Mouse (Mus musculus) limb, embryonic 13.5 days (tissue): ENCODE measurements around the gene Bahcc1. TPM values are rescaled to one million over a fixed set of nuclear protein-coding genes. Genes with fewer than 3 reads are reported as not detected.
A peak's percentile ranks its signal among the peaks of the same experiment; 100 is the strongest.

ENCODE experiments used
- ATAC-seq: fragments of 200-750 bp; cut with Nextera tagmentation; 2 replicates; pipeline ENCODE4 v1.8.0; 2017; ENCODE audit warnings: low read depth, moderate number of reproducible peaks, moderate TSS enrichment; ENCODE audit not compliant: low FRiP score
- H3K27ac ChIP-seq: fragments of 300-500 bp; sonication (generic); 2 replicates; pipeline ENCODE4 v1.5.1; 2015; ENCODE audit warnings: inconsistent platforms, mild to moderate bottlenecking, moderate library complexity
- H3K27me3 ChIP-seq: fragments of 300-500 bp; sonication (generic); 2 replicates; pipeline ENCODE4 v1.6.1; 2015; ENCODE audit warnings: mild to moderate bottlenecking, inconsistent platforms
- H3K36me3 ChIP-seq: fragments of 300-500 bp; sonication (generic); 2 replicates; pipeline ENCODE4 v1.6.1; 2015; ENCODE audit warnings: inconsistent platforms, mild to moderate bottlenecking, moderate library complexity
- H3K4me1 ChIP-seq: fragments of 300-500 bp; sonication (generic); 2 replicates; pipeline ENCODE4 v1.6.1; 2015; ENCODE audit warnings: inconsistent platforms
- H3K4me2 ChIP-seq: fragments of 300-500 bp; sonication (generic); replicated peaks from 2 replicates; pipeline ENCODE4 v1.6.1; 2015; ENCODE audit warnings: inconsistent platforms, mild to moderate bottlenecking, moderate library complexity
- H3K4me3 ChIP-seq: fragments of 300-500 bp; sonication (generic); 2 replicates; pipeline ENCODE4 v1.5.1; 2015; ENCODE audit warnings: moderate library complexity, mild to moderate bottlenecking, inconsistent platforms
- H3K9ac ChIP-seq: fragments of 300-500 bp; sonication (generic); 2 replicates; pipeline ENCODE4 v1.6.1; 2015; ENCODE audit warnings: mild to moderate bottlenecking, inconsistent platforms
- H3K9me3 ChIP-seq: fragments of 300-500 bp; sonication (generic); 2 replicates; pipeline ENCODE4 v1.6.1; 2016; ENCODE audit warnings: inconsistent platforms
- WGBS: fragments of 180-500 bp; shearing (Covaris S2); methylation state at CpG from one replicate; pipeline ENCODE4 v1.1.7; 2015; 5-methylcytosine and 5-hydroxymethylcytosine counted together
- polyA plus RNA-seq: library from polyadenylated mRNA; unstranded; fragments of >200 nt; fragmentation: Nextera tagmentation; extraction: Ambion mirVana; gene quantifications from 2 replicates; pipeline ENCODE4 v1.2.1, GENCODE M21; 2015

Bahcc1 gene
- polyA plus RNA-seq, 1 experiment from 2014 or later: 12.7 TPM

DNA sequence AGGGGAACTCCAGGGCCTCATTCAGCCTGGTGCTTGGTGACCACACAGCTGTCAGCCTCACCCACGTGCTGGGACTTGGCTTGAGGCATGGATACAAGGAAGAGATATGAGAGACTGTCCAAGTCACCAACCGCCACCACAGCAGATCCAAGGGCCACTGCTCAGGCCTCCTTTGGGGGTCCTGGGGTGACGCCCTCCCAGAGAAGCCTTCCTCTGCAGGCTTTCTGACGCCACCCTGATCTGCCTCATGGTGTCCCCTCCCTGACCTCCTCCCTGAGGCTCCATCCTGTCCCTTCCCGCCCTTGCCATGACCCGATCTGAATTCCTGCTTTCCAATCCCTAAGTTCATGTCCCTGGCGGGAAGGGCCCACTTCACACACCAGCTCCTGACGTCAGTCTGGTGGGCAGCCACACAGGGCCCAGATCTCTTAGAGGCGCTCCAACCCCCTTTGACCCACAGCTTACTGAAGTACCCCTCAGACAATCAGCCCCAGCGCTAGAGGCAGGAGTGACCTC lies 17.0 kb upstream of the Bahcc1 start:
- H3K9me3 ChIP-seq: peaks cover 11% of the 10 kb centered on the region; the same call in 1 of the 2 replicates
- peaks cover 39% of the 10 kb centered on the region for H3K4me1 ChIP-seq
- H3K4me2 ChIP-seq: no peak overlapping the region
- H3K27ac ChIP-seq: peak overlapping the region; percentile 79; the same call in 1 of the 2 replicates
- H3K36me3 ChIP-seq: no peaks in the 10 kb centered on the region
- H3K9ac ChIP-seq: no peak overlapping the region
- ATAC-seq: no peak
- H3K4me3 ChIP-seq: no peak overlapping the region
- no peaks in the 10 kb centered on the region for H3K27me3 ChIP-seq
- WGBS: 52% methylated on average over 10 of the region's 10 CpGs

DNA sequence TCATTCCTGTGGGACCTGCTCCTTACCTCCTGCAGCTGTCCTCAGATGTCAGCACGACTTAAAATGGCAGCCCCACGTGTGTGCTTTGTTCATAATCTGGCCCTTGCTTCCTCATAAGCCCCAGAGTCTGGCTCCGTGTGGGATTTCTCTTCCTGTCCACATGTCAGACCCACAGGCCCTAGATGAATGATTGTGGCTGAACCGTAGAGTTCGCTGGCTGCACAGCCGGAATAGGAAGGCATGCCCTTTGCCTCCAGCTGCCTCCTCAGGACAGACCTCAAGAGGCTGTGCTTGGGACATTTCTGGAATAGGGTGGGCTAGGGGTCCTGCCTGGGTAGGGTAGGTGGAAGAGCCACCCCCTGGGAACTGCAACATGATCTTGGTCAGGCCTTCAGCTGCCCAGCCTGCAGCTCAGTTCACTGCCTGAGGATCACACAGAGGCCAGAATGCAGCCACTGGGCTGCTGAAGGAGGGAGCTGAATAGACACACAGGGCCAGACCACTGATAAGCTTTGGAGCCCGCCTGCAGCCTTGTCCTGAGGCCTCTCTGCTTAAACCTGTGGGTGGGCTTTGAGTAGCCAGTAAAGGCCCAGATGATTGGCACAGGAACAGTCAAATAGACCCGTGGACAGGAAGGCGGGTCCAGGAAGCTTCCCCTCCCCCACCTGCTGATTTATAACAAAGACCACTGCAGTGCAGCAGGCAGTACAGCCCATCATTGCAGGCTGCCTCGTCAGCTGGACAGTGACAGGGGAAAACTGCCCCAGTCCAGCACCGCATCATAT lies 16.0 kb upstream of the Bahcc1 start:
- Histone ChIP-seq H3K36me3 (no peaks in the 10 kb centered on the region), H3K9me3 (peaks cover 11% of the 10 kb centered on the region; the same call in 1 of the 2 replicates), H3K27ac (peak overlapping the region; percentile 79), H3K27me3 (no peaks in the 10 kb centered on the region), H3K4me1 (peaks cover 49% of the 10 kb centered on the region), H3K4me2 (peak overlapping the region; percentile 9; the same call in 1 of the 2 replicates), H3K9ac (peak overlapping the region; percentile 46), H3K4me3 (no peak overlapping the region)
- peak; percentile 61 for ATAC-seq
- 17% methylated on average over 11 of the region's 11 CpGs for WGBS

DNA sequence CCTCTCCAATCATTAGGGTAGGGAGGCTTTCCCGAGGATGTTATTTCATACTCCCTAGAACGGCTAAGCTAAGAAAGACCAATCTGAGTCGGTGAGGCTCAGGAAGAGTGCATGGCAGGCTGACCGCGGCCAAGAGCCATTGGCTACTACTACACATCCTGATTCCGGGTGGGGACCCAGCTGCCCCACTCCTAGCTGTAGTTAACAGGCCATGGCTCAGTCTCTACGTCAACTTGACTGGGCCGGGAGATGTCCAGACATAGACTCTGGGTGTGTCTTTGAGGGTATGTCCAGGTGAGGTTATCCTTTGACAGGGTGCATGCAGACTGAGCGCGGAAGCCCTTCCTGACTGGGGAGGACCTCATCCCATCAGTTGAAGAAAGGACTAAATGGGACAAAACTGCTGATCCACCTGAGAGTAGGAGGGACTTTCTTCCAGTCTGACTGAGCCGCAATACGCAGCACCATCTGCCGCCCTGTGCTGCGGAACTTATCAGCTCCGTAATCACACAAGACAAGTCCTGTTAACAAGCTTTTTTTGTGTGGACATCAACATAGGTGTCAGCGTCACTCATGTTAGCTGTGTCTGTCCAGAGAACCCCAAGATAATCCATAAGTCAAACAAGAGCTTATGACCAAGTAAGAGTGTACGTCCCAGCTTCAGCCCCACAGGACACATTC lies 14.4 kb upstream of the Bahcc1 start:
- no peak overlapping the region for H3K4me2 ChIP-seq
- H3K27me3 ChIP-seq: no peaks in the 10 kb centered on the region
- no peak for ATAC-seq
- H3K4me3 ChIP-seq: no peak overlapping the region
- peak overlapping the region; percentile 15; the same call in 1 of the 2 replicates for H3K27ac ChIP-seq
- WGBS: 90% methylated on average over 17 of the region's 17 CpGs
- no peak overlapping the region for H3K9ac ChIP-seq
- peaks cover 9% of the 10 kb centered on the region; the same call in 1 of the 2 replicates for H3K9me3 ChIP-seq
- peaks cover 60% of the 10 kb centered on the region for H3K4me1 ChIP-seq
- no peaks in the 10 kb centered on the region for H3K36me3 ChIP-seq

DNA sequence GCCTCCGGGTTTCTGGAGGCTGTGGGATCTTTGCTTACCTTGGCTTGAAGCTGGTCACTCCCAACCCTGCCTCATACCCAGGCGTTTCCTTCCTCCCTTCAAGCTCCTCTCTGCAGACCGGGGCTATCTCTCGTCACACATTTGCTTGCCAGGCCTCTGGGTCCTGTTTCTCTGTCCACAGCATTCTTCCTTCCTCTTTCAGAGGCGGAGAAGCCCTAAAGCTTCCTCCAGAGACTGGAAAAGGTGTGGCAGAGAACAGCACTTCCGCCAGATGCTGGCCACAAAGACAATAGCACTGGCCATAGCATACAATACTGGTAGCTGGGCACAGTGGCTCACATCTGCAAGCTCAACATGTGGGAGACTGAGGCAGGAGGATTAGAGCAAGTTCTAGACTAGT lies 13.8 kb upstream of the Bahcc1 start:
- peak overlapping the region; percentile 15; the same call in 1 of the 2 replicates for H3K27ac ChIP-seq

DNA sequence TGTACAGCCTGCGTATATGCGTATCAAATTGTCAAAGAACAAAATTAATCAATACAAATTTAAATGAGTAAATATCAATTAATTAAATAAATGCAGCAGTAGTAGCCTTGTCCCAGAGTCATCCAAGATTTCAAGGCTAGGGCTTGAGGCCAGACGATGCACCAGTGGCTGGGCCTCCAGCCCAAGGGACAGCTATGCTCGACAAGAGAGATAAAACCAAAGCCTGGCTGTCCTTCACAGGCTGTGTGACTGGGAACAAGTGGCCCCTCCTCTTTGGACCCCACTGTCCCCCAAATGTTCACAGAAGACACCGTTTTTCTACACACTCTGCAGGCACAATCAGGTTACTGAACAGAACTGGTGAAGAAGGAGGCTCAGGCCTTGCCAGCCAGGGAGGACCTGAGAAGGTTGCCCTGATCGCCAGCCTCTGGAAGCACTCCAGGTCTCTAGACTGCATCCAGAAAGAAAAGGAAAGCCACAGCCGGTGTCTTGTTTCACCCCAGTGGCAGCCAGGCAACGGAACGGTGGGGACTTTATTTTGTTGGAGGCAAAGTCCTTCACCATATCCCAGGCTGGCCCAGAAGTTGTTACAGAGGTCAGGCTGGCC lies 12.7 kb upstream of the Bahcc1 start:
- Histone ChIP-seq H3K36me3 (no peaks in the 10 kb centered on the region), H3K27me3 (no peaks in the 10 kb centered on the region), H3K4me1 (peaks cover 77% of the 10 kb centered on the region), H3K4me3 (no peak overlapping the region), H3K9ac (no peak overlapping the region), H3K9me3 (no peaks in the 10 kb centered on the region), H3K4me2 (peak overlapping the region; percentile 32; the same call in 1 of the 2 replicates), H3K27ac (peak overlapping the region; percentile 70; the same call in 1 of the 2 replicates)
- ATAC-seq: no peak
- WGBS: 45% methylated on average over 9 of the region's 9 CpGs

More for the DNA sequence above, 13.8 kb upstream of the Bahcc1 start:
- no peaks in the 10 kb centered on the region for H3K27me3 ChIP-seq
- H3K4me1 ChIP-seq: peaks cover 67% of the 10 kb centered on the region
- H3K4me2 ChIP-seq: no peak overlapping the region
- peaks cover 2% of the 10 kb centered on the region; the same call in 1 of the 2 replicates for H3K9me3 ChIP-seq
- no peak overlapping the region for H3K9ac ChIP-seq
- WGBS: 66% methylated on average over 6 of the region's 6 CpGs
- no peak overlapping the region for H3K4me3 ChIP-seq
- ATAC-seq: no peak
- no peaks in the 10 kb centered on the region for H3K36me3 ChIP-seq

DNA sequence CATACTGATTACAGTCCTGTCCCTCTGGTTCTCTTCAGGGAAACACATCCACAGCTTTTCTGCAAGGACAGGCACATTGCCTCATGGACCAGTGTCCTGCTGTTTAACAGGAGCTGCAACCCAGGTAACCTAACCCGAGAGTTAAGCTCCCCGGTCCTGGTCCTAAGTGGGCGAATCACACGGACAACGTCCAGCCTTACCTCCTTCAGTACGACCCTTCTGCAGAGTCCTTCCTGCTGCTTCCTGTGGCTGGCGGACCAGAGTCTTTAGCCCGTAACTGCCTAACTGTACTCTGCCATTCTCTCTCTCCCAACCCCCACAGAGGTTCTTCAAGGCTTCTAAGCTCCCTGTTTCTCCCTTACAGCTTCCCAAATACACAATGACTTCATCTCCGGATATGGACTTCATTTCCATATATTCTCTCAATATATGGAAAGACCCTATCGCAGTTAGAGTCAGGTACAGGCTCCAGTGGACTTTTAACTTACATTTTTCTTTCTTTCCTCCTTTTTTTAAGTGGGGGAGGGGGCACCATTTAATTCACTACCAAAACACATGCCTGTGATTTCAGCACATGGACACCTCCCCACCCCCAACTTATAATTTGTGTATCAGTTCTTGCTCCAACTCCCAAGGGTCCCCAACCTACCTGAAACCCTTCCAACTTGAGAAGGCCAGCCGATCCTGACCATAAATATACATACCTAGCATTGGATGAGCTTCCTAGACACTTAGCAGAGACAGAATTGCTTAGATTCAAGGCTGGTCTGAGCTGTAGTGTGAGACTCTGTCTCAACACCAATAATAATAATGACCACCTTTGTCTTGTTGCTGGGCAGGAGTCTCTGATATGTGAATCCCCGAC lies 11.6 kb upstream of the Bahcc1 start:
- H3K4me2 ChIP-seq: peak overlapping the region; percentile 32; the same call in 1 of the 2 replicates

DNA sequence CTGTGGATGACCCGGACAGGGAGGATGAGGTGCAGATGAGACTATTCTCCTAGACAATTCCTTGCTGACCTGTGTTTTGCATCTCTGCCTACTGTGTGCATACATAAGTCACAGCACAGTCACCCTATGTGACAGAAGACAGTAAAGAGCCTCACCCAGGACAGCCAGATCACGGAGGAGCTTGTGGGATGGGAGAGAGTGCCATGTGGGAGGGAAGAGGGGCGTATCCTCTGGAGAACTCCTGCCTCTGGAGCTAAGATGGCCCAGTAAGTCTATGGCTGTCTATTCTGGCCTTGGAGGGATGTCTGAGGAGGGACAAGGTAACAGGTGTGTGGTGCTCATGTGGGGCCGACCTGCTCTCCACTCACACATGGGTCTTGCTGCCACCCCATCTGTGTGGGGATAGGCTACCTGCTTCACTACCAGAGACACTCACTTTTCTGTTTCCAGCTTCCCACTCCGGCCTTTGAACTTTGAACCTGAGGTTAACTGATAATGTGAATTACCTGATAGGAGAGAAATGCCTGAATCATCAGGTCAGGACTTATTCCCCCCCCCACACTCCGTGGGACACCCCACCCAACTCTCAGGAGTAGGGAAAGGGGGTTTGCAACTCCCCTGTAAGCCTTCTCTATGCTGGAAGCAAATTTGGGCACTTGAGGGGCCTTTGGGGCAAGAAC lies 10.2 kb upstream of the Bahcc1 start:
- Histone ChIP-seq H3K4me1 (peaks cover 82% of the 10 kb centered on the region), H3K27ac (no peak overlapping the region)

More for the DNA sequence above, 11.6 kb upstream of the Bahcc1 start:
- ATAC-seq: no peak
- Histone ChIP-seq H3K9ac (peak overlapping the region; percentile 25; the same call in 1 of the 2 replicates), H3K4me1 (peaks cover 82% of the 10 kb centered on the region), H3K4me3 (no peak overlapping the region), H3K27me3 (no peaks in the 10 kb centered on the region), H3K27ac (peak overlapping the region; percentile 70), H3K9me3 (no peaks in the 10 kb centered on the region), H3K36me3 (no peaks in the 10 kb centered on the region)
- 32% methylated on average over 12 of the region's 12 CpGs for WGBS

DNA sequence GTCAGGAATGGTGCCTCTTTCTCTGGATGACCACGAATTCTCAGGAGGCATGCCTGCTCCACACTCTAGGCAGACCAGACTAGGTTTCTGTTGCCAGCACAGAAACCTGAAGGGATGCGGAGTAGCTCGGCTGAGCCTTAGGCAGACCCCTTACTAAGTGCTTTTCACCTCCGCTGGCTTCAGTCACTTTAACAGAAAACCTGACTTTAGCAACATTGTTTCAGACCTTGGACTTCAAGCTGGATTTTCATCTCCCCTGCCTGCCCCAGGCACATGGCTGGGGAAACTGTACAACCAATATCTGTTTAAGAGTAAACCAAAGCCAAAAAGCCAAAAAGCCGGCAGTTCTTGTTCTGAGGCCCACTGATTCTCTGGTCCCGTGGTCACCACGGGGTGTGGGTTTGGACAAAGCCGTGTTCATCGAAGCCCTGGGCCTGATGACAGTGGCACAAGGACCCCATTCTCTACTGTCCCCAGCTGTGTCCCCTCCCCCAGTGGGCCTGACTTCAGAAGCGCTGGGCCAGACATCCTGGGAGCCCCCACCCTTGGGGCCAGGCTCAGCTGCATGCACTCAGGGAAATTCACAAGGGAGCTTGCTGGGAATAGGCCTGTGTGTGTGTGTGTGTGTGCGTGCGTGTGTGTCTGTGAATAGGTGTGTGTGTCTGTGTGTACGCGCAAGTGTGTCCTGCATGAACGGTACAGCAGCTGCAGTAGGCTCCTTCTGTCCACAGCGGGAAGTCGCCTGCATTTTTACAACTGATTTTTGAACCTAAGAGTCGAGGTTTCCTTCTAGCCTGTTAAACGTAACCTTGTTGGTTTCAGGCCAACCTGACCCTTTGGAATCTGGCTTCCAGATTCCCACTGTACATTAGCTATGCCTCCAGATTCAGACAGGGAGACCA lies 8.9 kb upstream of the Bahcc1 start:
- no peaks in the 10 kb centered on the region; the same call in 1 of the 2 replicates for H3K27me3 ChIP-seq
- peak; percentile 26; the same call in 1 of the 2 replicates for ATAC-seq
- H3K4me3 ChIP-seq: peak overlapping the region; percentile 10; the same call in 1 of the 2 replicates
- H3K9me3 ChIP-seq: no peaks in the 10 kb centered on the region
- H3K4me1 ChIP-seq: peaks cover 90% of the 10 kb centered on the region
- H3K36me3 ChIP-seq: no peaks in the 10 kb centered on the region
- H3K4me2 ChIP-seq: peak overlapping the region; percentile 62
- 0 out of 2 replicates have a peak overlapping the region, but pooled peaks have one; percentile 19 for H3K9ac ChIP-seq
- peak overlapping the region; percentile 63 for H3K27ac ChIP-seq
- WGBS: 34% methylated on average over 19 of the region's 19 CpGs

More for the DNA sequence above, 10.2 kb upstream of the Bahcc1 start:
- Histone ChIP-seq H3K9me3 (no peaks in the 10 kb centered on the region), H3K4me3 (no peak overlapping the region), H3K9ac (no peak overlapping the region), H3K27me3 (no peaks in the 10 kb centered on the region; the same call in 1 of the 2 replicates), H3K36me3 (no peaks in the 10 kb centered on the region), H3K4me2 (no peak overlapping the region)
- no peak for ATAC-seq
- WGBS: 81% methylated on average over 6 of the region's 6 CpGs

DNA sequence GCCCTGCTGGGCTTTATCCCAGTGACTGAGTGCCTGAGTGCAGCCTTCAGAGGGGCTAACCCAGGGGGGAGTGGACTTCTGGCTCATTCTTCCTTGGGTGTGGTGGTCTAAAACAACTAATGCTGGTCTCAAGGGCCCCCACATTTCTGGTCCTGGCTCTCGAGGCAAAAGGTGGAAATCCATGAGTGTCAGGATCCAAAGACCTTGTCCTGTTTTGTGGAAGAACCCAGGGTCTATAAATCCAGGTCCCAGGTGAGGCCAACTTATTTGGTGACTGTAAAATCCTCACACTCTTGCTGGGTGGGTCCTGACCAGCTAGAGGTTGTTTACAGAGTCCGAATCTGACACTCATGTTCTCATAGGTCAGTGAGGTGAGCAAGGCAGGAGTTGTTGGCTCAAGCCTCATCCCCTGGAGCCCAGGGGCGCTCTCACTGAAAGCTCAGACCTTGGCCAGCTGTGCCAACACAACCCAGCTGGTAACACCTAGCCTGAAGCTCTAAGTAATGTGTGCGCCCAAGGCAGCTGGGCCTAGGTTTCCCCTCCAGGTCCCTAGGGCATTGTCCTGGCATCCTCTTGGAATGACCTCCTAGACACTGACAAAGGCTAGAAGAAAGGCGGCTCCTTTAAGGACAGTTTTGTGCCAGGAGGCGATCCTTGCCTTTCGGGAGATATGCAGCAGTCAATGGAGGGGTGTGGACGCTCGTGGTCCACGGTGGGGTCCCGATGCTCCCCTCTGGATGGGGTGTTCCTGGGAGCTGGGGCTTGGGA lies 8.1 kb upstream of the Bahcc1 start:
- Histone ChIP-seq H3K4me3 (peak overlapping the region; percentile 23), H3K9ac (peak overlapping the region; percentile 58), H3K36me3 (no peaks in the 10 kb centered on the region), H3K4me2 (peak overlapping the region; percentile 62), H3K27ac (peak overlapping the region; percentile 63), H3K4me1 (peaks cover 95% of the 10 kb centered on the region), H3K9me3 (no peaks in the 10 kb centered on the region), H3K27me3 (no peaks in the 10 kb centered on the region; the same call in 1 of the 2 replicates)
- 29% methylated on average over 11 of the region's 11 CpGs for WGBS
- no peak for ATAC-seq
